Mouse (Mus musculus) forebrain, embryonic 10.5 days (tissue): ENCODE measurements around the gene Dcaf15. TPM values are rescaled to one million over a fixed set of nuclear protein-coding genes. Genes with fewer than 3 reads are reported as not detected.
A peak's percentile ranks its signal among the peaks of the same experiment; 100 is the strongest.

Experiments
- DNase-seq: peaks from one replicate; pipeline ENCODE4 v3.0.0-alpha.2; 2017; ENCODE audit warnings: low spot score; ENCODE audit errors: extremely low spot score
- H3K27ac ChIP-seq: fragments of 300-500 bp; sonication (generic); 2 replicates; pipeline ENCODE4 v1.5.1; 2016; ENCODE audit warnings: mild to moderate bottlenecking
- H3K27me3 ChIP-seq: fragments of 300-500 bp; sonication (generic); 2 replicates; pipeline ENCODE4 v1.6.1; 2016; ENCODE audit warnings: mild to moderate bottlenecking; ENCODE audit not compliant: poor library complexity, severe bottlenecking
- H3K36me3 ChIP-seq: fragments of 300-500 bp; sonication (generic); replicated peaks from 2 replicates; pipeline ENCODE4 v1.6.1; 2016; ENCODE audit warnings: mild to moderate bottlenecking, moderate library complexity
- H3K4me1 ChIP-seq: fragments of 300-500 bp; sonication (generic); 2 replicates; pipeline ENCODE4 v1.6.1; 2016
- H3K4me3 ChIP-seq: fragments of 300-500 bp; sonication (generic); 2 replicates; pipeline ENCODE4 v1.5.1; 2016; ENCODE audit warnings: mild to moderate bottlenecking, moderate library complexity
- H3K9me3 ChIP-seq: fragments of 300-500 bp; sonication (generic); 2 replicates; pipeline ENCODE4 v1.6.1; 2016; ENCODE audit warnings: mild to moderate bottlenecking, moderate library complexity
- WGBS: fragments of 180-500 bp; shearing (Covaris S2); methylation state at CpG from one replicate; pipeline ENCODE4 v1.1.7; 2016; 5-methylcytosine and 5-hydroxymethylcytosine counted together
- polyA plus RNA-seq: library from polyadenylated mRNA; unstranded; fragments of >200 nt; fragmentation: Nextera tagmentation; extraction: Ambion mirVana; gene quantifications from 2 replicates; pipeline ENCODE4 v1.2.1, GENCODE M21; 2016

Dcaf15 gene
- polyA plus RNA-seq, 1 experiment from 2014 or later: 18.5 TPM

DNA sequence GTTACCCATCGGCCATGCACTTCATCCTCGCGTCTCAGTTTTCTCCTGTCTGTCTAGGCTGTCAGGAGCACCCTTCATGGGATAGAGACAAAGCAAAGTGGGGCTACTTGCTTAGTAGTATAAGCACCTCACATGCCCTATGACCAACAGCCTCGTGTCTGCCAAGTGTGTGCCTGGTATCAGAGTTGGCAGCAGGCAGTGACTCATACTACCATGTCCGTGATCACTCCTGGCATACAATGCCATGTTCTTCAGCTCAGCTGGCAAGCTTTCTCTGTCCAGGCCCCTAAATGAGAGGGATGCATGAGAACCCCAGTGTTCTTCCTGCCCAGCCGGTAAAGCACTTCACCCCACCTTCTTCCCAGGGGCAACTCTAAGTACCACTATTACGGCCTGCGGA, 14.0 kb downstream of the Dcaf15 start:
- Histone ChIP-seq H3K27ac (no peak overlapping the region), H3K4me1 (no peaks in the 10 kb centered on the region), H3K4me3 (no peak overlapping the region), H3K36me3 (peaks cover 99% of the 10 kb centered on the region), H3K9me3 (no peaks in the 10 kb centered on the region), H3K27me3 (0 out of 2 replicates have a peak, but pooled peaks cover under 1% of the 10 kb centered on the region)
- no peak for DNase-seq
- 95% methylated on average over 8 of the region's 8 CpGs for WGBS

DNA sequence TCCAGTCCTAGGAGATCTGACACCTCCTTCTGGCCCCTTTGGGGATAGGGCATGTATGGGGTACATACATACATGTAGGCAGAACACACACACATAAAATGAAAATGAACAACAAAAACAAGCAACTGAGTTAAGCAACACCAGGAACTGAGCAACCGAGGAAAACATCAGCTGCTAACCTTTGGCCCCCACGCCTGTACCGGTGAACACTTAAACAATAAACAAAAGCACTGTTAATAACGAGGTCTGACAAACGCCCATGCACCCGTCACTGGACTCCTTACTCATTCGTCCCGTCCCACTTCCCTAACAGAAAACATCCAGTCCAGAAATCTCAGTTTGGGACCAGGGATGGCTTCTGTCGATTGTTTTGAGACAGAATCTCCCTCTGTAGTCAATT, 15.3 kb downstream of the Dcaf15 start:
- no peak overlapping the region for H3K27ac ChIP-seq
- peaks cover 12% of the 10 kb centered on the region; the same call in 1 of the 2 replicates for H3K27me3 ChIP-seq
- H3K4me1 ChIP-seq: peaks cover 11% of the 10 kb centered on the region
- DNase-seq: no peak
- H3K4me3 ChIP-seq: no peak overlapping the region
- 89% methylated on average over 9 of the region's 9 CpGs for WGBS
- H3K9me3 ChIP-seq: no peaks in the 10 kb centered on the region
- peaks cover 99% of the 10 kb centered on the region for H3K36me3 ChIP-seq

DNA sequence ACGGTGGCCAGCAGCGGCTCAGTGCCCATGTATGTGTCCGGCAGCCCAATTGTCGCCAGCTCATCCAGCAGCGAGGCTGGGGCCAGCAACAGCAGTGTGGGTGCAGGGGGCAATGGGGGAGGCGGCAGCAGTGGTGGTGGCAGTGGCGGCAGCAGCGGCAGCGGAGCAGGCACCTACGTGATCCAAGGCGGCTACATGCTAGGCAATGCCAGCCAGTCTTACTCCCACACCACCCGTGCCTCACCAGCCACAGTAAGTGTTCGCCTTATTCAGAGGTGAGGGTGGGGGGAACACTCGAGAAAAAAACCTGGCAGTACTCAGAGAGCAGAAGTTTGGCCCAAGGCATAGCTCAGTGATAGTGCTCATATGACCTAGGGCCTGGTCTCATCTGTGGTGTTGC, 16.7 kb downstream of the Dcaf15 start:
- no peak overlapping the region for H3K27ac ChIP-seq
- H3K4me1 ChIP-seq: peaks cover 22% of the 10 kb centered on the region
- no peak overlapping the region for H3K4me3 ChIP-seq
- H3K9me3 ChIP-seq: no peaks in the 10 kb centered on the region
- DNase-seq: no peak
- WGBS: 95% methylated on average over 14 of the region's 14 CpGs
- H3K27me3 ChIP-seq: peaks cover 12% of the 10 kb centered on the region; the same call in 1 of the 2 replicates
- H3K36me3 ChIP-seq: peaks cover 99% of the 10 kb centered on the region

DNA sequence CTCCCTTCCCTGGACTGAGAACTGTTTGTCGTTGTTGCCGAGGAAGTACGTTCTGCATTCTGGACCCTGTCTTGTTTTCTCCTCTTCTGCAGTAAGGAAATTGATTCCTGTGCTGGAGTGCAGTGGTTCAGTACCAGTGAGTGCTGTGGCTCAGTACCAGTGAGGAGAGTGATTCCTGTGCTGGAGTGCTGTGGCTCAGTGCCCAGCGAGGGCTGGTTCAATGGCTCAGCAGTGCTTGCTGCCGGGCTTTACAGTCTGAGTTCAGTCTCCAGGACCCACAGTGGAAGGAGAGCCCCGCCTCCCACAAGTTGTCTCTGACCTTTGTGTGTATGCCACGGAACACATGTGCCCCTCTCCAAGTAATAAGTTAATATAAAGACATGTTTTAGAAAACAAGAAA, 17.4 kb downstream of the Dcaf15 start:
- WGBS: 91% methylated on average over 7 of the region's 7 CpGs
- H3K36me3 ChIP-seq: peaks cover 99% of the 10 kb centered on the region
- no peak overlapping the region for H3K27ac ChIP-seq
- no peaks in the 10 kb centered on the region for H3K9me3 ChIP-seq
- no peak for DNase-seq
- peaks cover 22% of the 10 kb centered on the region for H3K4me1 ChIP-seq
- H3K4me3 ChIP-seq: no peak overlapping the region
- H3K27me3 ChIP-seq: peaks cover 12% of the 10 kb centered on the region; the same call in 1 of the 2 replicates

DNA sequence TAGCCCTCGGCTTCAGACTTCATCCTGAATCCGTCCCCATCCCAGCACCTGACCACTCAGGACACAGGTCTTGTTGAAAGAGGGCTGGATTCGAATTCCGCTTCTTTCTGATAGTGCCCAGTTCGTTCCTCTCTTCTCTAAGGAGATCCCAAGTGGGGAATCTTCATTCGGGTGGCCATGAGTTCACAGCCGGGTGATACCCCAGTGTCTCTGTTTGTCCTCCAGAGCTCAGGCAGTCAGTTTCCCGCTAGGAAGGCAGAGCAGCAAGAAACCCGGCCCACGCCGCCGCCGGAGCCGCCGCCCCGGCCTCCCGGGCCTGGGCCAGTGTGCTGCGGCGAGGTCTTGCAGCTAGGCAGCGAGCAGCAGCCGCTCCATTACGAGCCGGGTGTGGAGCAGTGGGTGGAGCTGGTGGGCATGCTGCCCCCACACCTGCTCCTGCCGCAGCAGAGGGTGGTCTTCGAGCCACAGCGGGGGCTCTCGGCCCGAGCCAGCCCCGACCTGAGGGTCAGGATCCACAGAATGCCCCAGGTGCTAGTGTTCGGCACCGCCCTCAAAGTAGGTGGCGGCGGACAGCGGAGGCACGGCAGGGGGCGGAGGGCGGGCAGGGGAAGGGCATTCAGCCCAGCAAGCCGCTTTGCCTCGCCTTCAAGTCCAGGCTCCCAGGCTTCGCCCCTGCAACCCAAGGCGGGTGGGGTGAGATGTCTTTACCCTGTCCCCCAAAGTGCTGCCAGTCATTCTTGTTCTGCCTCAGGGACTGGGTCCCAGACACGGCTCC, 20.0 kb downstream of the Dcaf15 start:
- H3K4me3 ChIP-seq: peak overlapping the region; percentile 26
- no peak for DNase-seq
- peaks cover 22% of the 10 kb centered on the region for H3K4me1 ChIP-seq
- peaks cover 98% of the 10 kb centered on the region for H3K36me3 ChIP-seq
- peaks cover 12% of the 10 kb centered on the region; the same call in 1 of the 2 replicates for H3K27me3 ChIP-seq
- no peaks in the 10 kb centered on the region for H3K9me3 ChIP-seq
- H3K27ac ChIP-seq: peak overlapping the region; percentile 45
- WGBS: 28% methylated on average over 42 of the region's 42 CpGs

DNA sequence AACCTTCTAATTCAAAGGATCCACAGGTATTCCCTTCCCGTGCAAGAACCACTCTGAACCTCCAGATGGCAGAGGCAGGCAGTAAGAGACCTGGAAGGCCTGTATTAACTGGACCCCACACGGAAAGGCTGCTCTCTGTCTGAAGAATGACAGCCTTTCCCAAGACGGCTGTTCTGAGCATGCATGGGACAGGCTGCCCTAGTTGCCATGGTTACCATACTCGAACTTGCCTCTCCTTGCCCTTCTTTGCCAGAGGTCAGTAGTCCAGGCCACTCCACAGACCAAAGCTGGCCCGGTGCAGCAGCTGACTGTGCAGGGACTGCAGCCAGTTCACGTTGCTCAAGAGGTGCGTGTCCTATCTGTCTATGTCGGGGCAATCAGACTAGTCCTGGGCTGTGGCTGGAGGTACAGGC, 20.7 kb downstream of the Dcaf15 start:
- Histone ChIP-seq H3K27me3 (peaks cover 12% of the 10 kb centered on the region; the same call in 1 of the 2 replicates), H3K4me1 (peaks cover 22% of the 10 kb centered on the region), H3K9me3 (no peaks in the 10 kb centered on the region), H3K27ac (peak overlapping the region; percentile 45; the same call in 1 of the 2 replicates), H3K36me3 (peaks cover 99% of the 10 kb centered on the region), H3K4me3 (no peak overlapping the region)
- WGBS: 24% methylated on average over 8 of the region's 8 CpGs
- DNase-seq: peak; percentile 46

DNA sequence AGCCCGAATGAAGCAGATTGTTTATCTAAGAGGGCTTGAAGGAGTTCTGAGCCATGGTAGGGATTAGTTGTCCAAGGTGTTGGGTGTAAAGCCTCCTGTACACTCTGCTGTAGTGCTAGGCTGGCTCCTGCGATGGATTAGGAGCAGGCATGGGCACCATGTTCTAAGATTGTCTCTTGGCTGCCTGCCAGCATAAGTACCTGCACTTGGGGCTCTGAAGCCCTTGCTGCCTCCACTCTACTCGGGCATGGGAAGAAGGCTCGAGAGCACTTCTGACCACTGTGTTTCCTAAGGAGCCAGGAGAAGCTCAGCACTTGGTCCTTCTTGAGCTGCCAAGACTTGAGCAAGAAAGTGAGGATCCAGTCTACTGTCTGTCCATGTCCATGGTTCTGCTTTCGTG, 25.4 kb downstream of the Dcaf15 start:
- no peaks in the 10 kb centered on the region for H3K27me3 ChIP-seq
- H3K36me3 ChIP-seq: peaks cover 96% of the 10 kb centered on the region
- WGBS: 91% methylated on average over 5 of the region's 5 CpGs

DNA sequence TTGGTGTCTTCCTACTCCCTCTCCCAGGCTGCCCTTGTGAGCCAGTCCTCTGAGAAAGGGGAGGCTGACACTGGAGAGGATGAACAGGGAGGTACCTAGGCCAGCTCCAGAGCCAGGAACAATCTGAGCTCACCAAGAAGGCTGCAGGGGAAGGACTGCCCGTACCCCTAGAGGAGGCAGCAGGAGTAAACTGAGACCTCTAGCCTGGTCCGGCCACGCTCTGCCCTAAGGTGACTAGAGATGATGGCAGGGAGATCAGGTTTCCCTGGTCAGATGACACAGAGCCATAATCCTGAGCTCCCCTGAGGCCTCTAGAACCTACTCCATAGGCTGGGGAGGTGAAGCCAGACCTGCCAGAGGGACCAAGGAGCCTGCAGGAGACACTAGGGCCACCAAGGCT, 27.7 kb downstream of the Dcaf15 start:
- Histone ChIP-seq H3K36me3 (peaks cover 79% of the 10 kb centered on the region), H3K4me1 (peaks cover 44% of the 10 kb centered on the region), H3K9me3 (no peaks in the 10 kb centered on the region), H3K4me3 (no peak overlapping the region; the same call in 1 of the 2 replicates), H3K27ac (no peak overlapping the region), H3K27me3 (no peaks in the 10 kb centered on the region)
- 83% methylated on average over 3 of the region's 3 CpGs for WGBS
- DNase-seq: no peak

More for the DNA sequence above, 25.4 kb downstream of the Dcaf15 start:
- Histone ChIP-seq H3K27ac (no peak overlapping the region), H3K9me3 (no peaks in the 10 kb centered on the region), H3K4me1 (peaks cover 31% of the 10 kb centered on the region), H3K4me3 (no peak overlapping the region)
- no peak for DNase-seq

DNA sequence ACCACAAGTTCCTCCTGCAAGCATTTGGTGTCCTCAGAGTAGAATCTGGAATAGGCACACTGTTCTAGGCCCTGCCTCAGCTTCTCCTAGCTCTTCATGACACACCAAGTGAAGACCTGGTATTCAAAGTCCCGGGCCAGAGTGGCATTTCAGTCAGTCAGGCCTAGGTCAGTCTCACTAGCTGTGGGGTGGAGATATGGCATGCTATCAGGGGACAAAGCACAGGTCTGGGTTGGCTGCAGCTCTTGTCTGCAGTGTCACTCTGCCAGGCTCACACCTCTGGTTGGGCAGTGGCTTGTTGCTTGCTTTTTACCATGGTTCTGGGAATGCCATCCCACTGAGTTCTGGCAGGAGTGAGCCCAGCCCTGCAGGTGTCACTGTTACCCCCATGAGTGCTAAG, 28.2 kb downstream of the Dcaf15 start:
- peaks cover 48% of the 10 kb centered on the region for H3K4me1 ChIP-seq
- peaks cover 76% of the 10 kb centered on the region for H3K36me3 ChIP-seq
- no peaks in the 10 kb centered on the region for H3K27me3 ChIP-seq
- H3K4me3 ChIP-seq: no peak overlapping the region
- no peaks in the 10 kb centered on the region for H3K9me3 ChIP-seq
- 81% methylated on average over 1 of the region's 1 CpGs for WGBS
- no peak for DNase-seq
- no peak overlapping the region for H3K27ac ChIP-seq

DNA sequence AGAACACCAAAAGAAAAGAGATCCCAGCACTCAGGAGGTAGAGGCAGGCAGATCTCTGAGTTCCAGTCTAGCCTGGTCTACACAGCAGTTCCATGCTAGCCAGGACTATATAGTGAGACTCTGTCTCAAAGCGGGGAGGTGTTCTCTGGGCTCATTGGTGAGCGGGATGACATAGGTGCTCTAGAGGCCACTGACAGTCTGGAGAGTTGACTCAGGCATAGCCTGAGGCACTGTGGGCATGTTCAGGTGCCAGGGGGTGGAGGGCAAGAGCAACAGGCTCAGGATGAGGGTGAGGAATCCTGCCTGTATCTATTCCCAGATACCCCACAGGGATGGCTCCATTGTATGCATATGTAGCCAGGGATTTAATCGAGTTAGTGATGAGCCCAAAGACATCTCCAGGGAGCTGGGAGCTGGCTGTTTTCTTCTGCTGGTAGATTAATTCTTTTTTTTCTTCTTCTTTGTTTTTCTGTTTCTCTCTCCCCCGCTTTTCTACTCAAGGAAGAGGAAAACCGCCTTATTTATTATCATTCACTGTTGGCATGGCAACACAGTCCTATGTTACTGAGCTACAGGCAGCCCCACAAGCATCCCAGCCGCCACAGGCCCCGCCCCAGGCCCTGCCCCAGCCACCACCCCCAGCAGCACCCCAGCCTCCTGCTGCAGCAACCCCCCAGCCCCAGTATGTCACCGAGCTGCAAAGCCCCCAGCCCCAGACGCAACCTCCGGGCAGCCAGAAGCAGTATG, 31.2 kb downstream of the Dcaf15 start:
- no peaks in the 10 kb centered on the region for H3K9me3 ChIP-seq
- H3K27ac ChIP-seq: peak overlapping the region; percentile 58; the same call in 1 of the 2 replicates
- H3K4me3 ChIP-seq: no peak overlapping the region
- WGBS: 65% methylated on average over 10 of the region's 10 CpGs
- H3K4me1 ChIP-seq: peaks cover 70% of the 10 kb centered on the region
- H3K27me3 ChIP-seq: no peaks in the 10 kb centered on the region
- no peak for DNase-seq
- peaks cover 46% of the 10 kb centered on the region for H3K36me3 ChIP-seq

DNA sequence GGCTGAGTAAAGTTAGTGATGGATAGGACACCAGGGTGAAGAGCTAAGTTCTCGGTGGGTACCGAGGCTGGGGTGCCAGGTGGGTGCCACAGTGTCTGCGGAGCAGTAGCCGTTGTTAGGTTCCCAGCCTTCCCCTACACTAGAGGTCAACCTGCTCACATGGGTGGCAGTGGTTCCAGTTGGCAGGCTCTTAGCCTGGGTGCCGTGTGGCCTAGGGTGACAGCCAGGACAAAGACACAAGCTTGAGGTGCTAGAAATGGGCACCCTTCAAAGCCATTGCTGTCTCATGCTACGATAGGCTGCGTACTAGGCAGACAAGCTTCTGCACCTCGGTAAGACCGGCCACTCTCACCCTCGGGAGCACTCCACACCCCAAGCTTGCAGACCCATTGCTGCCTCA, 32.2 kb downstream of the Dcaf15 start:
- 88% methylated on average over 10 of the region's 10 CpGs for WGBS
- Histone ChIP-seq H3K27ac (no peak overlapping the region), H3K36me3 (peaks cover 37% of the 10 kb centered on the region), H3K4me3 (no peak overlapping the region), H3K27me3 (no peaks in the 10 kb centered on the region), H3K4me1 (peaks cover 81% of the 10 kb centered on the region), H3K9me3 (no peaks in the 10 kb centered on the region)
- no peak for DNase-seq

DNA sequence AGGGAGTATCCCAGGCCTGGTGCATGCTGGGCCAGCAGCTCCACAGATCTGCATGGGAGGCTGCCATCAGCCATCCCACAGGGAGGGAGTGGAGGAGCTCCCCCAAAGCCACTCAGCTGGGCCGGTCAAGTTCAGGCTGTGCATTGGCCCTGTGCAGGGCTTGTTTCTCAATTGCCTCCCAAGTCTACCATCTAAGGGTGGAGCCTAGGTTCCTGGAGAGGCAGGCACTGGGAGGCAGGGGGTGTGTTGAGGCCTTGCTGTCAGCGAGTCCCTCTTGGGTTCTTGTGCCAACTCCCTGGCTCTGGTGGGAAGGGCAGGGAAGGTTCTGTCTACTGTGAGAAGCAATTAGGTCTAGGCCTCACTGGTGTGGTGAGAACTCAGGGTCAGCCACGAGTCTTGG, 32.6 kb downstream of the Dcaf15 start:
- Histone ChIP-seq H3K4me3 (no peak overlapping the region), H3K27ac (no peak overlapping the region), H3K27me3 (no peaks in the 10 kb centered on the region), H3K4me1 (peaks cover 79% of the 10 kb centered on the region), H3K9me3 (no peaks in the 10 kb centered on the region), H3K36me3 (peaks cover 33% of the 10 kb centered on the region)
- no peak for DNase-seq
- WGBS: 88% methylated on average over 3 of the region's 3 CpGs

DNA sequence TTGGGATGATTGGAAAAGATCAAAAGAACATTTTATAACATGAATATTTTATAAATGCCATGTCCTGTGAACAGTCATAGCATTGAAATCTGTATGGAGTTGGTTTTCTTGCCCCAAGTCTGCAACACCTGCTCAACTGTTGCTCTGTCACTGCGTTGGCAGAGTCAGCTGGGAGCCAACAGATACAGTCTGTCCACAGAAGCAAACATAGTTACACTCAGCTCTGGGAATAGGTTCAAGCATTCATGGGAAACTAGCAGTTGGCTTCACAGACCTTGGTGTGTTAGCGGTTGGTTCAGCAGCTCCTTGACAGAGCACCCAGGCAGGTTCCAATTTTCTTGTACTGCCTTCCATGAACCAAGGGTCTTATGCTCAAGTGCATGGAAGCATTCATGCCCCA, 33.9 kb downstream of the Dcaf15 start:
- Histone ChIP-seq H3K4me3 (no peak overlapping the region), H3K4me1 (peaks cover 76% of the 10 kb centered on the region), H3K27me3 (no peaks in the 10 kb centered on the region), H3K27ac (no peak overlapping the region), H3K36me3 (peaks cover 21% of the 10 kb centered on the region), H3K9me3 (no peaks in the 10 kb centered on the region)
- DNase-seq: no peak
- 89% methylated on average over 2 of the region's 2 CpGs for WGBS
